Mouse (Mus musculus) adrenal gland, postnatal 14 days (tissue): ENCODE measurements around the gene Saal1. TPM values are rescaled to one million over a fixed set of nuclear protein-coding genes. Genes with fewer than 3 reads are reported as not detected.
"Not testable (repeated sequence)": the region's sequence is repeated elsewhere in the genome, so short reads cannot be mapped to it uniquely, and the experiment has no call there.

ENCODE experiments used
- DNase-seq: peaks from one replicate; pipeline ENCODE4 v3.0.0; 2021; ENCODE audit warnings: mixed read lengths
- total RNA-seq: library from RNA; stranded (reverse); gene quantifications from 2 replicates; pipeline ENCODE4 v1.2.3, GENCODE M21; 2021

The Saal1 gene
- total RNA-seq, 1 experiment from 2014 or later, result 8.3 TPM

GRCm38 (mm10) chr7:46696754-46697153, 13.7 kb downstream of the Saal1 start:
- DNase-seq, result no peak

- no peak for DNase-seq
Observed at GRCm38 (mm10) chr7:46686827-46687226, 23.7 kb downstream of the Saal1 start.

- no peak for DNase-seq
Observed at GRCm38 (mm10) chr7:46680732-46681131, 29.7 kb downstream of the Saal1 start.

GRCm38 (mm10) chr7:46679044-46679443, 31.4 kb downstream of the Saal1 start:
- not testable (repeated sequence) for DNase-seq

GRCm38 (mm10) chr7:46678417-46678816, 32.1 kb downstream of the Saal1 start:
- no peak for DNase-seq

- DNase-seq, result no peak
Observed at GRCm38 (mm10) chr7:46676808-46677360, 33.6 kb downstream of the Saal1 start.

GRCm38 (mm10) chr7:46675886-46676285, 34.6 kb downstream of the Saal1 start:
- DNase-seq, result no peak

GRCm38 (mm10) chr7:46675061-46675460, 35.4 kb downstream of the Saal1 start:
- DNase-seq, result no peak

GRCm38 (mm10) chr7:46672160-46672672, 38.3 kb downstream of the Saal1 start, which contains the start of gene Tph1:
TSS of gene Tph1 (minus strand) at chr7:46672537.
- DNase-seq, result no peak

GRCm38 (mm10) chr7:46667256-46667655, 43.2 kb downstream of the Saal1 start:
- peak; percentile 24 for DNase-seq

- DNase-seq, result peak; percentile 44
Observed at GRCm38 (mm10) chr7:46665236-46665635, 45.2 kb downstream of the Saal1 start.

- no peak for DNase-seq
Observed at GRCm38 (mm10) chr7:46661591-46662090, 48.8 kb downstream of the Saal1 start.

- DNase-seq, result no peak
Observed at GRCm38 (mm10) chr7:46652279-46652678, 58.2 kb downstream of the Saal1 start.

- not testable (repeated sequence) for DNase-seq
Observed at GRCm38 (mm10) chr7:46650231-46650630, 60.2 kb downstream of the Saal1 start.

GRCm38 (mm10) chr7:46648431-46649140, 61.9 kb downstream of the Saal1 start:
- no peak for DNase-seq

GRCm38 (mm10) chr7:46643172-46643571, 67.3 kb downstream of the Saal1 start:
- peak; percentile 26 for DNase-seq

- DNase-seq, result no peak
Observed at GRCm38 (mm10) chr7:46640062-46640461, 70.4 kb downstream of the Saal1 start.

GRCm38 (mm10) chr7:46639692-46640031, 70.8 kb downstream of the Saal1 start, which contains the start of gene Sergef:
TSS of gene Sergef (minus strand) at chr7:46639807.
- DNase-seq, result peak; percentile 94

- no peak for DNase-seq
Observed at GRCm38 (mm10) chr7:46638889-46639691, 71.4 kb downstream of the Saal1 start.
